Mouse (Mus musculus): ENCODE measurements at regions not wholly inside any gene's neighbourhood (a gene's known extent, or its start where the extent isn't known, plus 50 kb on each side); places are given as distances from the start of the nearest gene placed in this dataset.
A peak's percentile ranks its signal among the peaks of the same experiment; 100 is the strongest.

GRCm38 (mm10) chr6:99901564-99901963, 175.4 kb upstream of the Prok2 start:
- Histone ChIP-seq H3K27ac (no peak overlapping the region), H3K9me3 (no peaks in the 10 kb centered on the region), H3K4me1 (replicated peaks) (no peaks in the 10 kb centered on the region; the same call in none of the 2 replicates), H3K27me3 (ENCODE audit: insufficient read depth, poor library complexity, severe bottlenecking) (peaks cover 85% of the 10 kb centered on the region), H3K36me3 (no peaks in the 10 kb centered on the region), H3K4me3 (no peak overlapping the region)
- 85% methylated on average over 3 of the region's 3 CpGs for WGBS
- no peak for DNase-seq (ENCODE audit: low spot score)

GRCm38 (mm10) chr6:99901146-99901545, 175.0 kb upstream of the Prok2 start:
- no peaks in the 10 kb centered on the region for H3K9me3 ChIP-seq
- 90% methylated on average over 5 of the region's 5 CpGs for WGBS
- no peaks in the 10 kb centered on the region; the same call in none of the 2 replicates for H3K4me1 ChIP-seq (replicated peaks)
- H3K27me3 ChIP-seq (ENCODE audit: insufficient read depth, poor library complexity, severe bottlenecking) = peaks cover 84% of the 10 kb centered on the region
- no peak overlapping the region for H3K4me3 ChIP-seq
- DNase-seq (ENCODE audit: low spot score) = no peak
- H3K36me3 ChIP-seq = no peaks in the 10 kb centered on the region
- no peak overlapping the region for H3K27ac ChIP-seq

GRCm38 (mm10) chr6:99899704-99900103, 173.5 kb upstream of the Prok2 start:
- H3K4me3 ChIP-seq = no peak overlapping the region
- H3K9me3 ChIP-seq = no peaks in the 10 kb centered on the region
- no peaks in the 10 kb centered on the region for H3K36me3 ChIP-seq
- no peak for DNase-seq (ENCODE audit: low spot score)
- 81% methylated on average over 14 of the region's 14 CpGs for WGBS
- H3K4me1 ChIP-seq (replicated peaks) = no peaks in the 10 kb centered on the region; the same call in none of the 2 replicates
- peaks cover 84% of the 10 kb centered on the region for H3K27me3 ChIP-seq (ENCODE audit: insufficient read depth, poor library complexity, severe bottlenecking)
- H3K27ac ChIP-seq = no peak overlapping the region

- 80% methylated on average over 2 of the region's 2 CpGs for WGBS
- no peak overlapping the region for H3K27ac ChIP-seq
- DNase-seq (ENCODE audit: low spot score) = no peak
- no peaks in the 10 kb centered on the region; the same call in 1 of the 2 replicates for H3K4me1 ChIP-seq (replicated peaks)
- no peaks in the 10 kb centered on the region for H3K9me3 ChIP-seq
- H3K27me3 ChIP-seq (ENCODE audit: insufficient read depth, poor library complexity, severe bottlenecking) = peaks cover 84% of the 10 kb centered on the region
- H3K4me3 ChIP-seq = no peak overlapping the region
- H3K36me3 ChIP-seq = no peaks in the 10 kb centered on the region
Measured at GRCm38 (mm10) chr6:99898077-99898476, 171.9 kb upstream of the Prok2 start.

- H3K4me3 ChIP-seq = no peak overlapping the region
- whole genome bisulfite sequencing = 90% methylated on average over 4 of the region's 4 CpGs
- H3K9me3 ChIP-seq = no peaks in the 10 kb centered on the region
- H3K27me3 ChIP-seq (ENCODE audit: insufficient read depth, poor library complexity, severe bottlenecking) = peaks cover 71% of the 10 kb centered on the region
- H3K27ac ChIP-seq = no peak overlapping the region
- H3K36me3 ChIP-seq = no peaks in the 10 kb centered on the region
- no peaks in the 10 kb centered on the region for H3K4me1 ChIP-seq (replicated peaks)
- no peak for DNase-seq (ENCODE audit: low spot score)
Measured at GRCm38 (mm10) chr6:99895558-99895957, 169.4 kb upstream of the Prok2 start.

GRCm38 (mm10) chr6:99893936-99894335, 167.7 kb upstream of the Prok2 start:
- H3K4me1 ChIP-seq (replicated peaks) = no peaks in the 10 kb centered on the region
- peaks cover 72% of the 10 kb centered on the region for H3K27me3 ChIP-seq (ENCODE audit: insufficient read depth, poor library complexity, severe bottlenecking)
- H3K4me3 ChIP-seq = no peak overlapping the region
- H3K9me3 ChIP-seq = no peaks in the 10 kb centered on the region
- H3K36me3 ChIP-seq = no peaks in the 10 kb centered on the region
- DNase-seq (ENCODE audit: low spot score) = no peak
- no peak overlapping the region for H3K27ac ChIP-seq
- WGBS = 63% methylated on average over 4 of the region's 4 CpGs

- Histone ChIP-seq H3K4me3 (no peak overlapping the region), H3K36me3 (no peaks in the 10 kb centered on the region), H3K4me1 (replicated peaks) (no peaks in the 10 kb centered on the region), H3K27me3 (ENCODE audit: insufficient read depth, poor library complexity, severe bottlenecking) (peaks cover 81% of the 10 kb centered on the region), H3K9me3 (no peaks in the 10 kb centered on the region), H3K27ac (no peak overlapping the region)
- 92% methylated on average over 9 of the region's 9 CpGs for WGBS
- DNase-seq (ENCODE audit: low spot score) = no peak
Measured at GRCm38 (mm10) chr6:99892204-99892603, 166.0 kb upstream of the Prok2 start.

- Histone ChIP-seq H3K4me3 (no peak overlapping the region), H3K27me3 (ENCODE audit: insufficient read depth, poor library complexity, severe bottlenecking) (peaks cover 81% of the 10 kb centered on the region), H3K9me3 (no peaks in the 10 kb centered on the region), H3K27ac (no peak overlapping the region), H3K36me3 (no peaks in the 10 kb centered on the region), H3K4me1 (replicated peaks) (no peaks in the 10 kb centered on the region)
- DNase-seq (ENCODE audit: low spot score) = no peak
- WGBS = 57% methylated on average over 2 of the region's 2 CpGs
Measured at GRCm38 (mm10) chr6:99891790-99892189, 165.6 kb upstream of the Prok2 start.

GRCm38 (mm10) chr6:99890805-99891204, 164.6 kb upstream of the Prok2 start:
- Histone ChIP-seq H3K4me3 (no peak overlapping the region), H3K4me1 (replicated peaks) (no peaks in the 10 kb centered on the region), H3K9me3 (no peaks in the 10 kb centered on the region), H3K27me3 (ENCODE audit: insufficient read depth, poor library complexity, severe bottlenecking) (peaks cover 82% of the 10 kb centered on the region), H3K36me3 (no peaks in the 10 kb centered on the region), H3K27ac (no peak overlapping the region)
- no peak for DNase-seq (ENCODE audit: low spot score)
- WGBS = 88% methylated on average over 5 of the region's 5 CpGs

- WGBS = 41% methylated on average over 9 of the region's 9 CpGs
- no peak for DNase-seq (ENCODE audit: low spot score)
- H3K4me3 ChIP-seq = no peak overlapping the region
- H3K36me3 ChIP-seq = no peaks in the 10 kb centered on the region
- H3K4me1 ChIP-seq (replicated peaks) = peaks cover 12% of the 10 kb centered on the region
- no peak overlapping the region for H3K27ac ChIP-seq
- H3K9me3 ChIP-seq = no peaks in the 10 kb centered on the region
- H3K27me3 ChIP-seq (ENCODE audit: insufficient read depth, poor library complexity, severe bottlenecking) = peaks cover 87% of the 10 kb centered on the region
Measured at GRCm38 (mm10) chr6:99889055-99889454, 162.9 kb upstream of the Prok2 start.

GRCm38 (mm10) chr6:99887904-99888303, 161.7 kb upstream of the Prok2 start:
- Histone ChIP-seq H3K9me3 (no peaks in the 10 kb centered on the region), H3K27me3 (ENCODE audit: insufficient read depth, poor library complexity, severe bottlenecking) (peaks cover 89% of the 10 kb centered on the region), H3K36me3 (no peaks in the 10 kb centered on the region), H3K4me1 (replicated peaks) (peaks cover 18% of the 10 kb centered on the region), H3K27ac (no peak overlapping the region), H3K4me3 (no peak overlapping the region)
- 65% methylated on average over 8 of the region's 8 CpGs for WGBS
- no peak for DNase-seq (ENCODE audit: low spot score)

- H3K4me1 ChIP-seq (replicated peaks) = peaks cover 18% of the 10 kb centered on the region
- H3K27me3 ChIP-seq (ENCODE audit: insufficient read depth, poor library complexity, severe bottlenecking) = peaks cover 78% of the 10 kb centered on the region
- WGBS = 8% methylated on average over 7 of the region's 7 CpGs
Measured at GRCm38 (mm10) chr6:99884755-99885154, 158.6 kb upstream of the Prok2 start.

GRCm38 (mm10) chr6:99884054-99884453, 157.9 kb upstream of the Prok2 start:
- Histone ChIP-seq H3K9me3 (no peaks in the 10 kb centered on the region), H3K4me1 (replicated peaks) (peaks cover 18% of the 10 kb centered on the region), H3K27me3 (ENCODE audit: insufficient read depth, poor library complexity, severe bottlenecking) (peaks cover 76% of the 10 kb centered on the region), H3K4me3 (no peak overlapping the region), H3K36me3 (no peaks in the 10 kb centered on the region), H3K27ac (no peak overlapping the region)
- WGBS = 74% methylated on average over 3 of the region's 3 CpGs
- DNase-seq (ENCODE audit: low spot score) = no peak

More at GRCm38 (mm10) chr6:99884755-99885154, 158.6 kb upstream of the Prok2 start:
- H3K27ac ChIP-seq = no peak overlapping the region
- no peak overlapping the region for H3K4me3 ChIP-seq
- no peaks in the 10 kb centered on the region for H3K36me3 ChIP-seq
- DNase-seq (ENCODE audit: low spot score) = peak; percentile 49
- no peaks in the 10 kb centered on the region for H3K9me3 ChIP-seq

GRCm38 (mm10) chr6:99881606-99882005, 155.4 kb upstream of the Prok2 start:
- H3K4me1 ChIP-seq (replicated peaks) = peaks cover 18% of the 10 kb centered on the region
- WGBS = 51% methylated on average over 4 of the region's 4 CpGs
- no peaks in the 10 kb centered on the region for H3K9me3 ChIP-seq
- H3K27me3 ChIP-seq (ENCODE audit: insufficient read depth, poor library complexity, severe bottlenecking) = peaks cover 60% of the 10 kb centered on the region
- no peak overlapping the region for H3K4me3 ChIP-seq
- no peak for DNase-seq (ENCODE audit: low spot score)
- no peaks in the 10 kb centered on the region for H3K36me3 ChIP-seq
- no peak overlapping the region for H3K27ac ChIP-seq
